Mouse (Mus musculus) naive thymus-derived CD4-positive, alpha-beta T cell, adult 2 months (primary cell): ENCODE data around the gene Dpf2.

Experiments used
- DNase-seq: peaks from one replicate; pipeline ENCODE4 v3.0.0-alpha.2; 2011; ENCODE audit warnings: low read depth

Dpf2 gene

GRCm38 (mm10) chr19:5913007-5913719 is at the start of gene Dpf2:
Gene Dpf2 (minus strand): TSS chr19:5913010.
- DNase-seq, result no peak

GRCm38 (mm10) chr19:5957371-5957770 is 44.6 kb upstream of the Dpf2 start:
- no peak for DNase-seq

- DNase-seq, result peak; percentile 84
Measured at GRCm38 (mm10) chr19:5956685-5957084, 43.9 kb upstream of the Dpf2 start.

GRCm38 (mm10) chr19:5955704-5956670 is 43.2 kb upstream of the Dpf2 start:
- no peak for DNase-seq

GRCm38 (mm10) chr19:5954936-5955335 is 42.1 kb upstream of the Dpf2 start:
- DNase-seq, result no peak

- no peak for DNase-seq
Measured at GRCm38 (mm10) chr19:5954031-5954710, 41.4 kb upstream of the Dpf2 start.

- DNase-seq, result no peak
Measured at GRCm38 (mm10) chr19:5953201-5953770, 40.5 kb upstream of the Dpf2 start.

- no peak for DNase-seq
Measured at GRCm38 (mm10) chr19:5952071-5952691, 39.4 kb upstream of the Dpf2 start.

GRCm38 (mm10) chr19:5951631-5952030 is 38.8 kb upstream of the Dpf2 start:
- no peak for DNase-seq

GRCm38 (mm10) chr19:5950218-5950617 is 37.4 kb upstream of the Dpf2 start:
- DNase-seq, result no peak

GRCm38 (mm10) chr19:5945891-5946290 is 33.1 kb upstream of the Dpf2 start:
- DNase-seq, result no peak

GRCm38 (mm10) chr19:5945027-5945426 is 32.2 kb upstream of the Dpf2 start:
- no peak for DNase-seq

GRCm38 (mm10) chr19:5944145-5944544 is 31.3 kb upstream of the Dpf2 start:
- no peak for DNase-seq

GRCm38 (mm10) chr19:5943404-5943803 is 30.6 kb upstream of the Dpf2 start:
- no peak for DNase-seq

- no peak for DNase-seq
Measured at GRCm38 (mm10) chr19:5942581-5942980, 29.8 kb upstream of the Dpf2 start.

GRCm38 (mm10) chr19:5940656-5941055 is 27.8 kb upstream of the Dpf2 start:
- DNase-seq, result no peak

GRCm38 (mm10) chr19:5940173-5940572 is 27.4 kb upstream of the Dpf2 start:
- DNase-seq, result no peak

GRCm38 (mm10) chr19:5939715-5940114 is 26.9 kb upstream of the Dpf2 start:
- no peak for DNase-seq

- no peak for DNase-seq
Measured at GRCm38 (mm10) chr19:5938516-5938915, 25.7 kb upstream of the Dpf2 start.

GRCm38 (mm10) chr19:5937836-5938406 is 25.1 kb upstream of the Dpf2 start:
- no peak for DNase-seq

GRCm38 (mm10) chr19:5937095-5937835 is 24.5 kb upstream of the Dpf2 start:
- DNase-seq, result no peak
